Mouse (Mus musculus) kidney, adult 2 months (tissue): ENCODE results near the gene Rasip1. TPM values are rescaled to one million over a fixed set of nuclear protein-coding genes. Genes with fewer than 3 reads are reported as not detected.

ENCODE experiments used
- DNase-seq: peaks from one replicate; pipeline ENCODE4 v3.0.0; 2021
- H3K27ac ChIP-seq: fragments of 200-500 bp; 2 replicates; pipeline ENCODE4 v1.5.1; 2012; ENCODE audit warnings: low read depth, low read length, control low read depth, inconsistent platforms; ENCODE audit not compliant: insufficient read depth
- H3K27me3 ChIP-seq: fragments of 200-500 bp; replicated peaks from 2 replicates; pipeline ENCODE4 v1.6.1; 2012; ENCODE audit warnings: mild to moderate bottlenecking, moderate library complexity, low read length, inconsistent platforms; ENCODE audit not compliant: control insufficient read depth, insufficient read depth
- H3K36me3 ChIP-seq: fragments of 200-500 bp; 2 replicates; pipeline ENCODE4 v1.6.1; 2012; ENCODE audit warnings: mild to moderate bottlenecking, moderate library complexity, low read length, inconsistent platforms; ENCODE audit not compliant: control insufficient read depth, insufficient read depth
- H3K4me1 ChIP-seq: fragments of 200-500 bp; 2 replicates; pipeline ENCODE4 v1.6.1; 2011; ENCODE audit warnings: low read length; ENCODE audit not compliant: control insufficient read depth, insufficient read depth
- H3K4me3 ChIP-seq: fragments of 200-500 bp; 2 replicates; pipeline ENCODE4 v1.5.1; 2011; ENCODE audit warnings: mild to moderate bottlenecking, low read depth, low read length, control low read depth; ENCODE audit not compliant: insufficient read depth
- CTCF ChIP-seq: fragments of 200-500 bp; conservative IDR thresholded peaks from 2 replicates; pipeline ENCODE4 v1.5.1; 2011; ENCODE audit warnings: low read depth, mild to moderate bottlenecking, control low read depth, low read length, moderate library complexity, mixed read lengths; ENCODE audit not compliant: insufficient read depth, insufficient read length
- POLR2A ChIP-seq: fragments of 200-500 bp; IDR thresholded peaks from one replicate; pipeline ENCODE4 v1.6.1; 2011; ENCODE audit warnings: low read depth, low read length, control low read depth
- WGBS: fragments of 180-500 bp; shearing (Covaris S2); methylation state at CpG from one replicate; pipeline ENCODE4 v1.1.7; 2018; 5-methylcytosine and 5-hydroxymethylcytosine counted together
- polyA plus RNA-seq: library from polyadenylated mRNA; depleted of rRNA; stranded (reverse); fragments of >200 nt; gene quantifications from 2 replicates; pipeline ENCODE4 v1.2.3, GENCODE M21; 2012

The Rasip1 gene
- polyA plus RNA-seq, 1 experiment: 20.4 TPM

DNA sequence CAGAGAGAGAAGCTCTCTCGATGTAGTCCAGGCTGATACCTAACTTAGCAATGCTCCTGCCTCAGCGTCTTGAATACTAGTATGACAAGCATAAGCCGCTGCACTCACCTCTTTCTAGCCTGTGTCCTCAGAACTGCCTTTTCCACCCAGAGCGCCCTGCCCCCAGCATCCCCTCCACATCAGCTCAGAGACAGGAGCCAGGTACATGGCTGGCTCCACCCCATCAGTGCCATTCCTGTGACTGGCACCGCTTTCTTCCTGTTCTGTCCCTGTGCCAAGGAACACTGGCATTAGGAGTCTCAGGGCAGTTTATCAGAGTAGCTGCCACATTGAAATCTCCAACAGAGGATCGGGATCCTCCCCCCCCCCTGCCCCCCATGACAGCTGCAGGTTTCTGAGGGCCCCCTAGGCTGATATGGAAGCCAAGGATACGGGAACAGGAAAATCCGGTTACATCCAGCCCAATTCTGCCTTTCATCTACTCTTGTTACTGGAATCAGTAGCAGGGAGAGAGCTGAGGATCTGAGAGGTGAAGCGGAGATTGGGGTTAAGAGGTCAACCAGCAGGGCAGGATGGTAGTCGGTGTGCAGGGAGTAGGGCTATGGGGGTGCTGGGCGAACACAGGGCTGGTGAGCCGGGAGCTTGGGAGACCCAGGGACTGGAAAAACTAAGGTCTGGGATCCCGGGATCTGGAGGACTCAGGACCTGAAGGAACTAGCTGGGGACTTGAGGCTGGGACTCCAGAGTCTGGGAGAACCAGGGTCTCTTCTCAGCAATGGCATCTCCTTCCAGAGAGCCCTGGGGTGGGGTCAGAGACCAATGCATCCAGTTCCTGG is 38.2 kb downstream of the Rasip1 start:
- H3K4me1 ChIP-seq: no peaks in the 10 kb centered on the region
- 41% methylated on average over 13 of the region's 13 CpGs for WGBS
- H3K27ac ChIP-seq: no peak overlapping the region
- H3K4me3 ChIP-seq: no peak overlapping the region
- DNase-seq: no peak
- no peak for TF ChIP-seq CTCF
- TF ChIP-seq POLR2A: no peak
- H3K36me3 ChIP-seq: no peaks in the 10 kb centered on the region
- no peaks in the 10 kb centered on the region for H3K27me3 ChIP-seq

DNA sequence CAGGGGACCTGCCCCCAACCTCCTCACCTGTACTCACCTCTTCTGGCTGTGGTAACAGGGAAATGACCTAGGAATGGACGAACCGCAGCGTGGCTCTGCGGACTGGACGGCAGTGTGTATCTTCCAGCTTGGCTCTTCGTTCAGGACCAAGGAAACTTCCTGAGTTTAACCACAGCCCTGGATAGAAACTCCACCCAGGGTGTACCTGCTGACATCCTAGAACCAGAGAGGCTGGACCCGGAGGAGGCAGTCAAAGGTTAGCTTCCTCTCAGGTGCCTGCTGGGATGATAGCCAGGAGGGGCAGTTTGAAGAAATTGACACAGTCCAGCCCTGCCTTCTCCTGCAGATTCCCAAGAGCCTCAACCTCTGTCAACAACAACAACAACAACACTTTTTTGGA is 38.9 kb downstream of the Rasip1 start, which contains the start of gene Fut2:
Gene Fut2, minus strand, starts transcription at position 234 of the 400 bp plus-strand sequence.
- Histone ChIP-seq H3K4me3 (no peak within 1 kb of the TSS), H3K36me3 (no peaks in the 10 kb centered on the region), H3K27me3 (no peaks in the 10 kb centered on the region), H3K27ac (no peak within 1 kb of the TSS), H3K4me1 (no peaks in the 10 kb centered on the region)
- TF ChIP-seq CTCF (no peak), POLR2A (no peak)
- DNase-seq: no peak
- WGBS: 66% methylated on average over 7 of the region's 7 CpGs

DNA sequence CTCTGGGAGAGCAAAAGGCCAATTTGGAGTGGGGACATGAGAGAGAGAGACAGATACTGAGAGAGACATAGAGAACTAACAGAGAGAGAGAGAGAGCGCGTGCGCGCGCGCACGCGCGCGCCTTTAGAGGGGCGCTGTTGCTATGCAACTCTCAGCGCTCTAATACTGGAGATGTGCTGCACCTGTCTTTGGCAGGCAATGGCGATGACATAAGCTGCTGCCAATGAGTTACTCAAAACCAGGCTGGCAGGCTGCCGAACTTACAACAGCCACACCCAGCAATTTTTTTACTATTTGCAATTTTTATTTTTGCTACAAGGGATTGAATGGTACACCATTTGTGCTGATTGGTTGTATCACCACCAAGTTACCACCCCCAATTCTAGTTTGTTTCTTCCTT is 40.5 kb downstream of the Rasip1 start:
- H3K4me1 ChIP-seq: no peaks in the 10 kb centered on the region
- H3K27ac ChIP-seq: no peak overlapping the region
- no peak for TF ChIP-seq CTCF
- TF ChIP-seq POLR2A: no peak
- 86% methylated on average over 14 of the region's 14 CpGs for WGBS
- H3K36me3 ChIP-seq: no peaks in the 10 kb centered on the region
- no peak for DNase-seq
- no peak overlapping the region for H3K4me3 ChIP-seq
- H3K27me3 ChIP-seq: no peaks in the 10 kb centered on the region

DNA sequence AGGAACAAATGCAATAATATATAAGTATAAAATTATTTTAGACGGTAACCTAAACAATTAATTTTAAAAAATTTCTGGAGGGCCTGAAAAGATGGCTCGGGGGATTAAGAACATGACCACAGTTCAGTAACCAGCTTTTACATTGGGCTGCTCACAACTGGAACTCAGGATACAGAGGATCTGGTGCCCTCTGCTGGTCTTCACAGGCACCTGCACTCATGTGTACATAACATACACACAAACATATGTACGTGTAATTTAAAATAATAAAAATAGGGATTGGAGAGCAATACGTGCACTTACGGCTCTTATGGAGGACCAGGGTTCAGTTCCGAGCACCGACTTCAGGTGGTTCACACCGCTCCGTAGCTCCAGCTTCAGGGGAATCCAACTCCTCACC is 41.6 kb downstream of the Rasip1 start:
- H3K36me3 ChIP-seq: no peaks in the 10 kb centered on the region
- no peak for DNase-seq
- H3K27ac ChIP-seq: no peak overlapping the region
- H3K27me3 ChIP-seq: no peaks in the 10 kb centered on the region
- no peaks in the 10 kb centered on the region for H3K4me1 ChIP-seq
- no peak overlapping the region for H3K4me3 ChIP-seq
- WGBS: 97% methylated on average over 9 of the region's 9 CpGs
- TF ChIP-seq CTCF (peak; percentile 38), POLR2A (no peak)

DNA sequence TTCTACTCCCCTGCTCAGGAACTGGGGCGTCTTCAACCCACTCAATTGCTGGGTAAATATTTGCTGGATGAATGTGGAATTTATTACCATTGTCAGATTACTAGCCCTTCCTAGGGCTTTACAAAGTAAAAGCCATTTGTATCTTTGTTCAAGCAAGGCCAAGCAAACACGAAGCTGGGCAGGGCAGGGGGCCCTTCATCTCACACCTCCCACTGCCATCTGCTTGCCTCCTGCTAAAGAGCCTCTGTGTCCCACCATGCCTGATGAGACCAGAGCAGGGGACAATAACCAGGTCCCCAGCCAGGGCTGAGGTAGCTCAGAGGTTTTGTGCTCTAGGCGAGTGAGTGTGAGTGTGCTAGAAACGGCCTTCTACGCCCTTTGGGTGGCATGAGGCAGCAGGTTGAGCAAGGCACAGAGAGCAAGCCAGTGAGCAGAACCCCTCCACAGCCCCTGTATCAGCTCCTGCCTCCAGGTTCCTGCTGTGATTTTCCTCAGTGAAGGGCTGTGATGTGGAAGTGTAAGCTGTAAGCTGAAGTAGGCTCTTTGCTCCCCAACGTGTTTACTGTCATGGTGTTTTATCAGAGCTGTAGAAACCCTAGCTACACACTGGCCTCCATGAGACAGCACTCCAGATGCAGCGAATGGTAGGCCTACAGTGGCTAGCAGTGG is 50.5 kb downstream of the Rasip1 start:
- WGBS: 90% methylated on average over 7 of the region's 7 CpGs
- TF ChIP-seq CTCF (no peak), POLR2A (no peak)
- Histone ChIP-seq H3K27ac (no peak overlapping the region), H3K4me1 (peaks cover 16% of the 10 kb centered on the region), H3K4me3 (no peak overlapping the region), H3K27me3 (no peaks in the 10 kb centered on the region), H3K36me3 (no peaks in the 10 kb centered on the region)
- DNase-seq: no peak

DNA sequence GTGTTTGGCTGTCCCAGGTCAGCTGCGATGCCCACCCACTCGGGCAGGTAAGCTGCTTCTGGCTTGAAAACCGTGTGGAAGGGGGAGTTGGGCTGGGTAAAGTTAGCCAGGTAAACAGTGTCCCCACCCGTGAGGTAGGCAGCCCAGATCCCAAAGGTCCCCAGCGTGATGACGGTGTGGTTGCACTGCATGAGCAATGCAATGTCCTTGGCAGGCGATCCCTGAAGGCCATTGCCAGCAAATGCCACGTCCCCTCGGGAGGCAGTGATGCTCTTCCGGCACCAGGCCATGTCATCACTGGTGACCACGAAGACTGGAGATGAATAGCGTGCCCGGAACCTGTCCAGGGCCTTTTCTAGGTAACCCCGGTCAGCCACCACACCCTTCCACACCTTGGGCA is 51.2 kb downstream of the Rasip1 start:
- TF ChIP-seq POLR2A (no peak), CTCF (no peak)
- Histone ChIP-seq H3K27ac (no peak overlapping the region), H3K4me1 (peaks cover 16% of the 10 kb centered on the region), H3K27me3 (no peaks in the 10 kb centered on the region), H3K36me3 (no peaks in the 10 kb centered on the region), H3K4me3 (no peak overlapping the region)
- DNase-seq: no peak
- WGBS: 96% methylated on average over 14 of the region's 14 CpGs

DNA sequence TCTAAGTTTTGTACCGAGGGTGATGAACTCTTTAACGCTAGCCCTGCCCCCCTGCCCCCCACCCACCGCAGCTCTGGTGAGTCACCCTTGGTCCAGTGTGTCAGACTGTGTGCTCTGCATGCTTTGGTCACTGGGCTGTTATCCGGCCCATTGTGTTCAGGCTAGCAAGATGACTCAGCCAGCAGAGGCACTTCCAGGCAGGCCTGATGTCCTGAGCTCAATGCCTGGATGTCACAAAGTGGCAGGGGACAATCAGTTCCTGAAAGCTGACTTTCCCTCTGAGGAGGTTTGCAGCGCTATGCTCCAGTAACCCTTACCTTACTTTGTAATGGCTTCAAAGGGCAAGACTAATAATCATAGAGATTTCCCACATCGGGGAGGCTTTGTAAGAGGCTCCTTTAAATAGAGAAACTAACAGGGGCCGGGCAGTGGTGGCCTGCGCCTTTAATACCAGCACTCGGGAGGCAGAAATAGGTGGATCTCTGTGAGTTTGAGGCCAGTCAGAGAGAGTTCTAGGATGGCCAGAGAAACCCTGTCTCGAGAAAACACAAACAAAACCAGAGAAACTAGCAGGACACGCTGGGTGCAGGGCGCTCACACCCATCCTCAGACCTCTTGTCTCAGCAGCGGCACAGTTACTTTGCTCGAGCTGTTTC is 52.8 kb downstream of the Rasip1 start:
- DNase-seq: peak; percentile 55
- WGBS: 51% methylated on average over 14 of the region's 14 CpGs
- peak overlapping the region; percentile 19; the same call in 1 of the 2 replicates for H3K27ac ChIP-seq
- H3K4me1 ChIP-seq: peaks cover 16% of the 10 kb centered on the region
- no peak overlapping the region for H3K4me3 ChIP-seq
- no peak for TF ChIP-seq POLR2A
- no peak for TF ChIP-seq CTCF
- H3K36me3 ChIP-seq: no peaks in the 10 kb centered on the region
- H3K27me3 ChIP-seq: no peaks in the 10 kb centered on the region
